In the genomic region with DNA sequence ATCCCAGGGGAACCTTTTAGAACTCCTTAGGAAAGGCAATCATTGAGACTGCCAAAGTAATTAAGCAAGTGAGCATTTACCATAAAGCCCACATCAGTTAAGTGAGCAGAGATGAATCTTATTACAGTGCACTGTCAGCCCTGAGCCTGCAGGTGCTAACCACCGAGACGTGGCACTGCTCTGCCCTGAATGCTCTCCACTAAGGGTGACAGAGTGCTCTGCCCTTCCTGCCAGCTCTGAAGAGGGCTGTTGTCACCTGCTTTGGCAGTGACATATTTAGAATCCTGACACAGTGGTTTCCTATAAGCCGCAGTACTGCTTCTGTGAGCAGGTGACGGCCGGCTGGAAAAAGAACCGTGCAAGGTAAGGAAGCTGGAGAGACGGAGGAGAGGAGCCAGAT, we compare ENCODE assay signal across 13 mouse cellular contexts. TPM values are rescaled to one million over a fixed set of nuclear protein-coding genes. Genes with fewer than 3 reads are reported as not detected.
DNase-seq lines count a peak whose midpoint lies in the region; ATAC-seq lines count a peak whose summit lies in the region.
"Had no signal": no experiment of that assay in that cellular context is flagged by ENCODE, and none has a peak within 500 bp of the region (broad histone marks: within the 10 kb centered on the region; RNA-seq: fewer than 3 reads in every experiment).

No protein-coding gene starts in this region.

- 39% methylated on average over 7 of the region's 7 CpGs for WGBS in heart, embryonic 16.5 days

- no peaks in the 10 kb centered on the region for H3K36me3 ChIP-seq in heart, embryonic 16.5 days (ENCODE audit: control insufficient read depth, insufficient read depth)
- H3K36me3 ChIP-seq: embryonic facial prominence, embryonic 12.5 days; midbrain, embryonic 15.5 days had no signal

- H3K4me1 ChIP-seq in heart, embryonic 16.5 days (ENCODE audit: control insufficient read depth, insufficient read depth, low read length): peaks cover 5% of the 10 kb centered on the region; the same call in 1 of the 2 replicates
- H3K4me1 ChIP-seq: embryonic facial prominence, embryonic 12.5 days; midbrain, embryonic 15.5 days had no signal

- peak overlapping the region; percentile 52 for H3K4me2 ChIP-seq in heart, embryonic 16.5 days (ENCODE audit: low read depth, low read length)
- H3K4me2 ChIP-seq: embryonic facial prominence, embryonic 12.5 days; midbrain, embryonic 15.5 days had no signal

- H3K27ac ChIP-seq in heart, embryonic 16.5 days (ENCODE audit: low read length): peak overlapping the region; percentile 93
- H3K27ac ChIP-seq: embryonic facial prominence, embryonic 12.5 days; midbrain, embryonic 15.5 days had no signal

- DNase-seq in frontal cortex, adult 2 months (ENCODE audit: extremely low spot score in 1 of 2, low spot score in 1 of 2): no peak
- peak; percentile 95 for DNase-seq in heart, adult 11 months
- peak; percentile 36 to 53 for DNase-seq in thymus, adult 18-20 months
- no peak for DNase-seq in MN1 (ENCODE audit: low spot score)
- DNase-seq in adrenal gland, adult 18-20 months (ENCODE audit: low spot score in 2 of 2): no peak
- DNase-seq: cerebellum, adult 18-20 months; lung, postnatal 10 days had no signal

- H3K4me3 ChIP-seq in heart, embryonic 16.5 days (ENCODE audit: low read length): peak overlapping the region; percentile 29
- H3K4me3 ChIP-seq: embryonic facial prominence, embryonic 12.5 days; midbrain, embryonic 15.5 days had no signal

- ATAC-seq in frontal cortex, adult (ENCODE audit: low TSS enrichment): peak; percentile 44
- ATAC-seq in heart, embryonic 16.5 days (replicated peaks; ENCODE audit: extremely low read depth, insufficient read depth, low FRiP score): peak; percentile 91
- no peak for ATAC-seq in megakaryocyte, adult 5-6 weeks (ENCODE audit: poor library complexity, severe bottlenecking)
- ATAC-seq: midbrain, embryonic 15.5 days had no signal

- H3K9me3 ChIP-seq in heart, embryonic 16.5 days (replicated peaks; ENCODE audit: control insufficient read depth, low read length): no peaks in the 10 kb centered on the region
- H3K9me3 ChIP-seq: embryonic facial prominence, embryonic 12.5 days; midbrain, embryonic 15.5 days had no signal

- peak overlapping the region; percentile 10 for H3K9ac ChIP-seq in heart, embryonic 16.5 days (ENCODE audit: low read length)
- H3K9ac ChIP-seq: embryonic facial prominence, embryonic 12.5 days; midbrain, embryonic 15.5 days had no signal

- H3K27me3 ChIP-seq in heart, embryonic 16.5 days (ENCODE audit: control insufficient read depth, insufficient read depth, low read length): no peaks in the 10 kb centered on the region
- H3K27me3 ChIP-seq: embryonic facial prominence, embryonic 12.5 days; midbrain, embryonic 15.5 days had no signal

RNA-seq across cellular contexts. Expression of gene Kcnip2, which starts 38.7 kb away (rescaled TPM):
- polyA plus RNA-seq in frontal cortex, adult 2 months (2012; rRNA removed): 141 and 182 TPM in 2 replicates
- polyA plus RNA-seq in heart, embryonic 16.5 days (2015; fragmentation: Nextera tagmentation; extraction: Ambion mirVana): 16.6 and 17.9 TPM in 2 replicates
- total RNA-seq in megakaryocyte, adult 5-6 weeks (2015): 0.09 and 0.16 TPM in 2 replicates
- not detected in 2 replicates for total RNA-seq in megakaryocyte, adult 5-6 weeks (2017)
- under 1 TPM in 1 of 2 experiments, not detected in 1; 0.13 TPM for total RNA-seq in adrenal gland, adult 18-20 months (2021)
- total RNA-seq: liver, adult 2 months had no signal

Comparison
In these comparisons a context has a peak if more than half of its experiments do, and no peak if none do; other contexts are left out.
1. DNase-seq: peak in heart, adult 11 months (single experiment) and thymus, adult 18-20 months (2 of 2); none in frontal cortex, adult 2 months (0 of 2), MN1 (single experiment) and adrenal gland, adult 18-20 months (0 of 2).